Mouse (Mus musculus) gastrocnemius, postnatal 36 days (tissue): ENCODE results near the gene Lcn4. TPM values are rescaled to one million over a fixed set of nuclear protein-coding genes. Genes with fewer than 3 reads are reported as not detected.
A peak's percentile ranks its signal among the peaks of the same experiment; 100 is the strongest.

ENCODE experiments used
- DNase-seq, 2 experiments: peaks; one replicate each; pipeline ENCODE4 v3.0.0; 2022
- intact Hi-C: fragments of 180-260 bp; cut with DNase I; formaldehyde crosslinking; loops from one replicate; pipeline ENCODE4 v1.15.1; 2025
- total RNA-seq, 2 experiments: library from RNA; stranded (reverse); gene quantifications; 2 replicates each; pipeline ENCODE4 v1.2.3; 2021

Gene Lcn4
- total RNA-seq, 2 experiments from 2014 or later: not detected

DNA sequence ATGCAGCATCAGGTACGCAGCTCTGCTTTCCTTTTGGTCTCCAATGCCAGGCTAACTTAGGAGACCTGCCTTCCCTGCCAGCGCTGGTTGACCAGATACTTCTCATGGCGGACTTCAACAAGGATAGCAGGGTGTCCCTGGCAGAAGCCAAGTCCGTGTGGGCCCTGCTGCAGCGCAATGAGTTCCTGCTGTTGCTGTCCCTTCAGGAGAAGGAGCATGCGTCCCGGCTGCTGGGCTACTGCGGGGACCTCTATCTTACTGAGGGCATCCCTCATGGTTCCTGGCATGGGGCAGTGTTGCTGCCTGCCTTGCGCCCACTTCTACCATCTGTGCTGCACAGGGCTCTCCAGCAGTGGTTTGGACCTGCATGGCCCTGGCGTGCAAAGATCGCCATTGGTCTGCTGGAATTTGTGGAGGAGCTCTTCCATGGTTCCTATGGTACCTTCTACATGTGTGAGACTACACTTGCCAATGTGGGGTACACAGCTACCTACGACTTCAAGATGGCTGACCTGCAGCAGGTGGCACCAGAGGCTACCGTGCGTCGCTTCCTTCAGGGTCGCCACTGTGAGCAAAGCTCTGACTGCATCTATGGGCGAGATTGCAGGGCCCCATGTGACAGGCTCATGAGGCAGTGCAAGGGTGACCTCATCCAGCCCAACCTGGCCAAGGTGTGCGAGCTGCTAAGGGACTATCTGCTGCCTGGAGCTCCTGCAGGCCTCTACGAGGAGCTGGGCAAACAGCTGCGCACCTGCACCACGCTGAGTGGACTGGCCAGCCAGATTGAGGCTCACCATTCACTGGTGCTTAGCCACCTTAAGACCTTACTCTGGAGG, 35.4 kb downstream of the Lcn4 start:
- intact Hi-C loops: loop anchor here (5.0 kb wide), 1 partner anchor 38 kb away; no protein-coding TSS in a partner anchor
- DNase-seq: no peak

GRCm38 (mm10) chr2:26634629-26635488, 36.2 kb downstream of the Lcn4 start:
- DNase-seq: no peak
- intact Hi-C loops: loop anchor here (5.0 kb wide), 1 partner anchor 38 kb away; no protein-coding TSS in a partner anchor

DNA sequence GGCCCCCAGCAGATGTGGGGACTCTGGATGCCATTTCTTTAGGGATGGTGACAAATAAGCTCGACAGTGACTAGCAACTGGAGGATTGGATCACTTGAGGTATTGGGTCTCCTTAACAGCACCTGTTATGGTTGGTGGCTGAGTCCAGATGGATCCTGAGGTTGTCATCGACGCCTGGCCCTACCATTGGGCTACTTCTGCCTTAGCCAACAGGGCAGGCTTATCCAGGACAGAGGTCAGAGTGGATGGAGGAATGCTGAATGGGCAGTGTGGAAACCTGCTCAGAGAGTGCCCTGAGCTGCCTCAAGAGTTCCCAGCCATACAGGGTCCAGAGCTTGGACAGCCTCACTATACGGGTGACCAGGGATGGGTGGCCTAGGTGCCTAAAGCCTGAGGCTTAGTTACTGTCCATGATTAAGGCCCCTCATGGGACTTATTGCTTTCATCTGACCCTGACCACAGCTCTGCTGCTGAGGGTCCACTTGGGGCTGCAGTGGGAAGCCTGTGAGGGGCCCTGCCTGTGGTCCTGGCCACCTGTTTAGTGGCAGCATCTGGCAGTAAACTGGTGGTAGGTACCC, 37.0 kb downstream of the Lcn4 start:
- DNase-seq: no peak
- intact Hi-C loops: no loop called here

DNA sequence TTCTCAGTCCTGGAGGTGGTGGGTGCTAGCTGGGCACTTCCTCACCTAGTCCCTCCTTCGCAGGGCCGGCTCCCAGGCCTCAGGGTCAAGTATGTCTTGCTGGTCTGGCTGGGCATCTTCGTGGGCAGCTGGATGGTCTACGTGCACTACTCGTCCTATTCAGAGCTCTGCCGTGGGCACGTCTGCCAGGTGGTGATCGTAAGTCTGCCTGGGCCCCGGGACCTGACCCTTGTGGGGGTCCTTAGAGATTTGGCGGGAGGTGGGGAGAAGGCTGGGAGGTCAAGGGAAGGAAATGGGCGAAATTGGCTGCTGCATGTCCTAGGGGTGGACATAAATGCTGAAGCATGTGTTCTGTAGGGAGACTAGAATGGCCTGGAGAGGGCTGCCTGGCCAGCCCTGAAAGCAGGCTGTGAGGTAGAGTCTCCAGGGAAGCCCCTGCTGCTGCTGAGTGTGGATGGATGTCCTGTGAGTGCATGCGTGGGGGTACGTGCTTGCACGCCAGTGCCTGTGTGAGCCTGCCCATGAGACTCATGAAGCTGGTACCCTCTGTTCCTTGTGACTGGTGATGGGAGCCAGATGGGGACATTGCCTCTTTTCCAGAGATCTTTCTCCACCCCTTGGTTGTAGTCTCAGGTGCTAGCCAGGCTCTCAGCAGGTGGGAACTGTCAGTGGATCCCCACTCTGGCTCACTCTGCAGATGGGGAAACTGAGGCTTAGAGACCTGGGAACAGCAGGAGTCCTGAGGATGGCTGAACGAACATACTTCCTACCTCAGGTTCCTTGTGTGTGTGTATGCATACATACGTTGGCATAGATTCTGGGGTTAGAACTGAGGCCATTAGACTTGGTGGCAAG, 38.3 kb downstream of the Lcn4 start:
- intact Hi-C loops: no loop called here
- DNase-seq: no peak

DNA sequence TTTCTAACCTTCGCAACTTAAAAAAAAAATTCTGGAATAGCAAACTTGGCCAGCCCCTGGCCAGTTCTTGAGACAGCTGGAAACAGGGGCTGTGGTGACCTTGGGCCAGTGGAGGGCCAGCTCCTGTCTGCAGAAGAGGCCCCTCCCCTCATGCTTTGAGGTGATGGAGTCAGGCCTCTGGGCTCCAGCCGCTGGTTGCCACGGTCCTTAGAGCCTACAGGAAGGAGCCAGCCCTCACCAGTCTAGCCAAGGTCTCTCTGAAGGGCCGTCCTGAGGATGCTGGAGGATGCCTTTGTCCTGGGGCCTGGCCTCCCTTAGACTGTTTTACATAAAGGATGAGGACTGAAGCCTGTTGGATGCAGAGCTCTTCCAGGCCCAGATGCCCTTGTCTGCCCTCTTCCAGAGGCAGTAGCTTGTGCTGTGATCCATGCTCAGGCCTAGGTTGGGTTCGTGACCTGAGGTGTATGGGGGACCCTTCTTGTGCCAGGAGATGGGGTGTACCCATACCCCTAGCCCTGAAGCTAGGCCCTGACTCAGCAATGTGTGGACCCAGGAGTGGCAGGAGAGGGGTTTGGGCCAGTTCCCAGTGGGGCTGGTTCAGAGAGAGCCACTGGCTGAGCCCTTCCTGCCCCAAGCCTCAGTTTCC, 42.2 kb downstream of the Lcn4 start:
- DNase-seq: no peak
- intact Hi-C loops: no loop called here

DNA sequence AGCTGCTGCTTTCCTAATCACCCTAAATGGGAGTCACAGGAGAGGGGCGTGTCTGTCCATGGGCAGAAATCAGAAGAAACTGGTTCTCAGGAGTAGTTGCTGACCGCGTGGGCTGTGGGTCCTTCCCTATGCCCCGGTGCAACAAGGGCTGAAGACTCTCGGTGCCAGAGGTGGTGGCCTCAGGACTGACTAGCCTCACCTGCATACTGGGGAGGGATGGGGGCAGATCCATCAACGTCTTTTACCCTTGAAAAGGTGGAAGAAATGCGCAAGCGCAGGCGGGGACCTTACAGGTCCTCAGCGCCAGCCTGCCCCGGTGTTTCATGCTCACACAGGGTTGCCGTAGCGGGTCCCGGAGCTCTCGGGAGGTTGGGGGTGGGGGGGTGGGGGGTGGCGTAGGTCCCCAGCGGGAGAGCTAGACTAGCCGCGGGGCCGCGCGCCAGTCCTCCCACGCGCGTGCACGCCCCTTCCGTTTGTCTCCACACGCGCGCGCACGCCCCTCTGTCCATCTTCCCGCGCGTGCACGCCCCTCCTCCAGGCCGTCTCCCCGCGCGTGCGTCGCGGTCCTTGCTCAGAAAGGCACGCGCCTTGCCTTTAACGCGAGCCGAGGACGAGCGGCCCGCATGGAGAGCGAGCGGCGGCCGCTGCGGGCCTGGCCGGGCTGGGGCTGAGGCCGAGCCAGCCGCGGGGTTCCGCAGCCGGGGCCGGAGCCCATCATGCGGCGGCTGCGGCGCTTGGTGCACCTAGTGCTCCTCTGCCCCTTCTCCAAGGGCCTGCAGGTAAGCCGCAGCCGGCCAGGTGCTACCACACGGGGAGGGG, 43.0 kb downstream of the Lcn4 start, which contains the start of gene Fam69b:
TSS of gene Fam69b (plus strand) at position 537 of the 819 bp plus-strand sequence.
- intact Hi-C loops: no loop called here
- peak in 1 of 2 experiments; percentile 34 for DNase-seq

DNA sequence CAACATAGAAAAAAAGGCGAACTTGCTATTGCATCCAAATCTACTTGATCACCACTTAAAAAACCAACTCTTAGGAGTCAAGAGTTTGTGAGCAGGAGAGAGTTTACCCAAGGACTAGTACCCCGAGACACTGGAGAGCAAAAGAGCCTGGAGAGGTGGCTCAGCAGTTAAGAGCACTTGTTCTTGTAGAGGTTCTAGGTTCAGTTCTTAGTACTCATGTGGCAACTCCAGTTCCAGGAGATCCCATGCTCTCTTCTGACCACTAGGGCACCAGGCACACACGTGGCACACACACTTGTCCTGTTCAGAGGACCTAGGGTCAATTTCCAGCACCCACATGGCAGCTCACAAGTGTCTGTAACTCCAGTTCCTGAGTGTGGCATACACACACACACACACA, 45.0 kb downstream of the Lcn4 start:
- intact Hi-C loops: no loop called here

GRCm38 (mm10) chr2:26625419-26625818, 45.7 kb downstream of the Lcn4 start:
- no peak for DNase-seq
- intact Hi-C loops: no loop called here

More for the DNA sequence above, 45.0 kb downstream of the Lcn4 start:
- DNase-seq: no peak

- intact Hi-C loops: no loop called here
- DNase-seq: no peak
Measured at GRCm38 (mm10) chr2:26622984-26623383, 48.1 kb downstream of the Lcn4 start.

DNA sequence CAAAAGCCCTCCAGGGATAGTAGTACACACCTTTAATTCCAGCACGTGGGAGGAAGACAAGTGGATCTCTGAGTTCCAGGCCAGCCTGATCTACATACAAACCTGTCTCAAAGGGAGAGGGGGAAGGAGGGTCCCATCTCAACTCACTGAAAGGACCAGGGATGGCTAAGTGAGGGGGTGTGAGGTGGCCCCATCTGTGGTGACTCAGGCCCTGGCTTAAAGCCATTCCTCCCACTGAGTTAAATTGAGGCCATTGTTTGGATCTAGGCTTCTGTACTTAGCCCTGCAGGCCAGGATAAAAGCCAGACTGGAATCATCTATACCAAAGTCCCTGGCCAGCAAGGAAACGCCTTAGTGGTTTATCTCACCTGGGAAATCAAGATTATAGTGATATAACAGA, 49.8 kb downstream of the Lcn4 start:
- no peak for DNase-seq
- intact Hi-C loops: no loop called here

- no peak for DNase-seq
- intact Hi-C loops: no loop called here
Measured at GRCm38 (mm10) chr2:26617928-26618327, 53.2 kb downstream of the Lcn4 start.

Other genes starting within 250 kb of the Lcn4 start
- 10 to 100 TPM; 21.0 to 23.9 TPM for gene Sec16a, start 226.1 kb downstream of the Lcn4 start, total RNA-seq
- 1 to 10 TPM; 7.7 to 8.0 TPM for gene Notch1, start 154.6 kb downstream of the Lcn4 start, total RNA-seq
- 10 to 100 TPM; 50.0 to 62.2 TPM for gene Egfl7, start 91.3 kb downstream of the Lcn4 start, total RNA-seq
- gene Gm20532, start 84.6 kb downstream of the Lcn4 start, total RNA-seq: not detected
- 1 to 10 TPM; 5.6 to 5.9 TPM for gene Agpat2, start 66.9 kb downstream of the Lcn4 start, total RNA-seq
- gene Fam69b, start 42.8 kb downstream of the Lcn4 start, total RNA-seq: 1 to 10 TPM; 1.6 to 2.3 TPM
- gene Abo, start 193.7 kb upstream of the Lcn4 start, total RNA-seq: not detected
- 10 to 100 TPM in 1 of 2 experiments, 1 to 10 TPM in 1; 9.1 to 11.1 TPM for gene Surf6, start 231.6 kb upstream of the Lcn4 start, total RNA-seq
- gene Med22, start 239.4 kb upstream of the Lcn4 start, total RNA-seq: 10 to 100 TPM; 14.4 to 17.2 TPM
- gene Rpl7a, start 239.5 kb upstream of the Lcn4 start, total RNA-seq: 100 to 1,000 TPM; 206 to 267 TPM
- 10 to 100 TPM; 10.7 to 12.3 TPM for gene Surf2, start 245.1 kb upstream of the Lcn4 start, total RNA-seq
- 10 to 100 TPM; 35.5 to 38.8 TPM for gene Surf1, start 245.2 kb upstream of the Lcn4 start, total RNA-seq